Mouse (Mus musculus): Measurements from ENCODE around the gene 0610040J01Rik. TPM values are rescaled to one million over a fixed set of nuclear protein-coding genes. Genes with fewer than 3 reads are reported as not detected.

Gene 0610040J01Rik
- polyA plus RNA-seq, 1 experiment from 2014 or later = 3.9 TPM

GRCm38 (mm10) chr5:63837115-63837514 lies 25.0 kb downstream of the 0610040J01Rik start:
- H3K27me3 ChIP-seq = no peaks in the 10 kb centered on the region
- H3K27ac ChIP-seq = no peak overlapping the region
- 90% methylated on average over 5 of the region's 5 CpGs for WGBS
- peaks cover 6% of the 10 kb centered on the region for H3K4me1 ChIP-seq (replicated peaks)
- H3K4me3 ChIP-seq = no peak overlapping the region
- no peaks in the 10 kb centered on the region for H3K9me3 ChIP-seq
- no peak overlapping the region for H3K9ac ChIP-seq
- H3K36me3 ChIP-seq = no peaks in the 10 kb centered on the region
- H3K4me2 ChIP-seq = no peak overlapping the region
- ATAC-seq (ENCODE audit: low FRiP score) = no peak

GRCm38 (mm10) chr5:63837851-63838250 lies 25.7 kb downstream of the 0610040J01Rik start:
- Histone ChIP-seq H3K4me2 (no peak overlapping the region), H3K9me3 (no peaks in the 10 kb centered on the region), H3K4me3 (no peak overlapping the region), H3K4me1 (replicated peaks) (peaks cover 6% of the 10 kb centered on the region), H3K9ac (no peak overlapping the region), H3K27me3 (no peaks in the 10 kb centered on the region), H3K27ac (no peak overlapping the region), H3K36me3 (no peaks in the 10 kb centered on the region)
- no peak for ATAC-seq (ENCODE audit: low FRiP score)
- 88% methylated on average over 2 of the region's 2 CpGs for WGBS

- Histone ChIP-seq H3K4me2 (no peak overlapping the region), H3K4me1 (replicated peaks) (peaks cover 6% of the 10 kb centered on the region), H3K9ac (no peak overlapping the region), H3K27ac (no peak overlapping the region), H3K36me3 (no peaks in the 10 kb centered on the region), H3K9me3 (no peaks in the 10 kb centered on the region), H3K4me3 (no peak overlapping the region), H3K27me3 (no peaks in the 10 kb centered on the region)
- 74% methylated on average over 12 of the region's 12 CpGs for WGBS
- peak; percentile 49; the same call in 1 of the 2 replicates for ATAC-seq (ENCODE audit: low FRiP score)
These were observed 27.7 kb downstream of the 0610040J01Rik start for GRCm38 (mm10) chr5:63839801-63840416.

- no peaks in the 10 kb centered on the region for H3K36me3 ChIP-seq
- peaks cover 4% of the 10 kb centered on the region; the same call in 1 of the 2 replicates for H3K9me3 ChIP-seq
- no peaks in the 10 kb centered on the region for H3K27me3 ChIP-seq
- no peak overlapping the region for H3K4me3 ChIP-seq
- no peak overlapping the region for H3K9ac ChIP-seq
- WGBS = 90% methylated on average over 8 of the region's 8 CpGs
- H3K4me1 ChIP-seq (replicated peaks) = no peaks in the 10 kb centered on the region
- no peak overlapping the region for H3K27ac ChIP-seq
- ATAC-seq (ENCODE audit: low FRiP score) = no peak
- H3K4me2 ChIP-seq = no peak overlapping the region
These were observed 34.9 kb downstream of the 0610040J01Rik start for GRCm38 (mm10) chr5:63847080-63847479.

GRCm38 (mm10) chr5:63847541-63848226 lies 35.5 kb downstream of the 0610040J01Rik start:
- Histone ChIP-seq H3K27ac (no peak overlapping the region), H3K9me3 (peaks cover 4% of the 10 kb centered on the region; the same call in 1 of the 2 replicates), H3K4me2 (no peak overlapping the region), H3K4me1 (replicated peaks) (no peaks in the 10 kb centered on the region), H3K27me3 (no peaks in the 10 kb centered on the region), H3K9ac (no peak overlapping the region), H3K4me3 (no peak overlapping the region), H3K36me3 (no peaks in the 10 kb centered on the region)
- no peak for ATAC-seq (ENCODE audit: low FRiP score)
- 85% methylated on average over 13 of the region's 13 CpGs for WGBS

GRCm38 (mm10) chr5:63858901-63859300 lies 46.7 kb downstream of the 0610040J01Rik start:
- H3K4me2 ChIP-seq = no peak overlapping the region
- no peaks in the 10 kb centered on the region for H3K9me3 ChIP-seq
- H3K36me3 ChIP-seq = no peaks in the 10 kb centered on the region
- H3K9ac ChIP-seq = no peak overlapping the region
- H3K4me1 ChIP-seq (replicated peaks) = no peaks in the 10 kb centered on the region
- no peaks in the 10 kb centered on the region for H3K27me3 ChIP-seq
- no peak overlapping the region for H3K27ac ChIP-seq
- 90% methylated on average over 8 of the region's 8 CpGs for WGBS
- no peak overlapping the region for H3K4me3 ChIP-seq
- no peak for ATAC-seq (ENCODE audit: low FRiP score)

- no peak overlapping the region for H3K27ac ChIP-seq
- no peaks in the 10 kb centered on the region for H3K36me3 ChIP-seq
- H3K4me3 ChIP-seq = no peak overlapping the region
- H3K4me2 ChIP-seq = no peak overlapping the region
- peaks cover 6% of the 10 kb centered on the region; the same call in 1 of the 2 replicates for H3K27me3 ChIP-seq
- no peaks in the 10 kb centered on the region for H3K9me3 ChIP-seq
- H3K9ac ChIP-seq = no peak overlapping the region
- peaks cover 7% of the 10 kb centered on the region; the same call in 1 of the 2 replicates for H3K4me1 ChIP-seq (replicated peaks)
- no peak for ATAC-seq (ENCODE audit: low FRiP score)
- WGBS = 30% methylated on average over 3 of the region's 3 CpGs
These were observed 55.3 kb downstream of the 0610040J01Rik start for GRCm38 (mm10) chr5:63867421-63867820.

- Histone ChIP-seq H3K27me3 (peaks cover 21% of the 10 kb centered on the region), H3K9me3 (no peaks in the 10 kb centered on the region), H3K4me2 (no peak overlapping the region), H3K27ac (no peak overlapping the region), H3K4me1 (replicated peaks) (peaks cover 7% of the 10 kb centered on the region; the same call in 1 of the 2 replicates), H3K36me3 (no peaks in the 10 kb centered on the region), H3K4me3 (no peak overlapping the region), H3K9ac (no peak overlapping the region)
- peak; percentile 60 for ATAC-seq (ENCODE audit: low FRiP score)
- WGBS = 27% methylated on average over 17 of the region's 17 CpGs
These were observed 60.2 kb downstream of the 0610040J01Rik start for GRCm38 (mm10) chr5:63872176-63872932.

GRCm38 (mm10) chr5:63874880-63875279 lies 62.7 kb downstream of the 0610040J01Rik start:
- H3K4me3 ChIP-seq = no peak overlapping the region
- H3K9ac ChIP-seq = no peak overlapping the region
- H3K4me2 ChIP-seq = no peak overlapping the region
- no peaks in the 10 kb centered on the region for H3K36me3 ChIP-seq
- H3K27me3 ChIP-seq = peaks cover 18% of the 10 kb centered on the region
- ATAC-seq (ENCODE audit: low FRiP score) = no peak
- whole genome bisulfite sequencing = 57% methylated on average over 16 of the region's 16 CpGs
- no peak overlapping the region for H3K27ac ChIP-seq
- H3K9me3 ChIP-seq = no peaks in the 10 kb centered on the region
- peaks cover 7% of the 10 kb centered on the region; the same call in 1 of the 2 replicates for H3K4me1 ChIP-seq (replicated peaks)

GRCm38 (mm10) chr5:63876081-63876480 lies 63.9 kb downstream of the 0610040J01Rik start:
- no peak overlapping the region for H3K4me3 ChIP-seq
- peaks cover 7% of the 10 kb centered on the region; the same call in 1 of the 2 replicates for H3K4me1 ChIP-seq (replicated peaks)
- no peak overlapping the region for H3K4me2 ChIP-seq
- 81% methylated on average over 4 of the region's 4 CpGs for WGBS
- peaks cover 18% of the 10 kb centered on the region for H3K27me3 ChIP-seq
- H3K9me3 ChIP-seq = no peaks in the 10 kb centered on the region
- no peak overlapping the region for H3K9ac ChIP-seq
- no peak overlapping the region for H3K27ac ChIP-seq
- no peaks in the 10 kb centered on the region for H3K36me3 ChIP-seq
- no peak for ATAC-seq (ENCODE audit: low FRiP score)

GRCm38 (mm10) chr5:63879026-63879425 lies 66.9 kb downstream of the 0610040J01Rik start:
- WGBS = 77% methylated on average over 10 of the region's 10 CpGs
- H3K27me3 ChIP-seq = peaks cover 14% of the 10 kb centered on the region
- no peak overlapping the region for H3K4me3 ChIP-seq
- no peaks in the 10 kb centered on the region for H3K9me3 ChIP-seq
- H3K4me2 ChIP-seq = no peak overlapping the region
- no peak for ATAC-seq (ENCODE audit: low FRiP score)
- no peaks in the 10 kb centered on the region for H3K4me1 ChIP-seq (replicated peaks)
- no peak overlapping the region for H3K9ac ChIP-seq
- no peaks in the 10 kb centered on the region for H3K36me3 ChIP-seq
- no peak overlapping the region for H3K27ac ChIP-seq

GRCm38 (mm10) chr5:63886292-63886691 lies 74.1 kb downstream of the 0610040J01Rik start:
- no peaks in the 10 kb centered on the region for H3K9me3 ChIP-seq
- H3K4me2 ChIP-seq = no peak overlapping the region
- H3K36me3 ChIP-seq = no peaks in the 10 kb centered on the region
- ATAC-seq (ENCODE audit: low FRiP score) = 0 out of 2 replicates have a peak, but pooled peaks have one; percentile 23
- no peak overlapping the region for H3K9ac ChIP-seq
- no peak overlapping the region for H3K4me3 ChIP-seq
- WGBS = 90% methylated on average over 5 of the region's 5 CpGs
- no peaks in the 10 kb centered on the region for H3K27me3 ChIP-seq
- no peaks in the 10 kb centered on the region for H3K4me1 ChIP-seq (replicated peaks)
- H3K27ac ChIP-seq = no peak overlapping the region

Data from hindbrain, embryonic 13.5 days (tissue).